Mouse (Mus musculus) Muller cell, postnatal 12 days (primary cell): Measurements from ENCODE around the gene Smg6.

Experiments
- DNase-seq: peaks from one replicate; pipeline ENCODE4 v3.0.0-alpha.2; 2015; ENCODE audit errors: inconsistent ontology term

The Smg6 gene

DNA sequence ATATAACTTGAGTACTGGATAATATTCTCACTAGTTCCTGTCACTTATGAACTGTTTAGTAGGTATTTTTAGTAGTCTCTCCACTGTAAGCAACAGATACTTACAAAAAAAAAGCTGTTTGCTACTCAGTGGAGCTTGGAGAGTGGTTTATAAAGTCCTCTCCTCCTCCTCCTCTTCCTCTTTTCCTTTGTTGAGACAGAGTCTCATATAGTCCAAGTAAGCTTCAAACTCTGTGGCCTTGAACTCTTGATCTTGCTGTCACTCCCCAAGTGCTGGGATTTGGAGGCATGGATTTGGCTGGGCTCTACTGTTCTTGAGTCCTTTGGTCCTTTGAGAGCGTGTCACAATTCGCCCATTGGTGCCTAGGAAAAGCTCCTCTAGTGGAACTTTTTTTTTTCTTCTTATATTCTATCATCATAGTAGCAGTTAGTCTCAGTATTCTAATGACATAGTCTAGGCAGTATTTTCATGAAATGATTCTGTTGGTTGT lies 1.7 kb downstream of the Smg6 start:
- no peak for DNase-seq

DNA sequence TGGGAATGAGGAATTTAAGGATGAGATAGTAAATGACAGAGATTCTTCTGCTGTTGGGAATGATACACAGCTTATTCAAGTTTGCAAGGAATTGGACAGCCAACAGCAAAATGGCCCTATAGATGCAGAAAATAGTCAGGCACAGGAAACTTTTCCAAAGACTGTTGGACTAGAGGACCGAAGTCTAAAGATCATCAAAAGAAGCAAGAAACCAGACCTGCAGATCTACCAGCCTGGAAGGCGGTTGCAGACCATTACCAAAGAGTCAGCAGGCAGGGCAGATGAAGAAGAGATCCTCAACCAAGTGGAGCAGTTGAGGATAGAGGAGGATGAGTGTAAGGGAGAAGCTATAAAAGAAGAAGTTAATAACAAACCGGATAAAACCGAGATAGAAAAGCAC lies 3.5 kb downstream of the Smg6 start:
- no peak for DNase-seq

DNA sequence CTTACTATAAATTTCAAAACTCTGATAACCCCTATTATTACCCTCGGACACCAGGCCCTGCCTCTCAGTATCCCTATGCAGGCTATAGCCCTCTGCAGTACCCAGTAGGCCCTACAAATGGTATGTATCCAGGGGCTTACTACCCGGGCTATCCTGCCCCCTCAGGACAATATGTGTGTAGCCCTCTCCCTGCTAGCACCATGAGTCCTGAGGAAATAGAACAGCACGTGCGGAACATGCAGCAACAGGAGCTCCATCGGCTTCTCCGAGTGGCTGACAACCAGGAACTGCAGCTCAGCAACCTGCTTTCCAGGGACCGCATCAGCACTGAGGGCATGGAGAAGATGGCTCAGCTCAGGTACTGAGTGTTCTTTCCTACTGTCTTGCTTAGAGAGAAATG lies 4.8 kb downstream of the Smg6 start:
- DNase-seq, result no peak

DNA sequence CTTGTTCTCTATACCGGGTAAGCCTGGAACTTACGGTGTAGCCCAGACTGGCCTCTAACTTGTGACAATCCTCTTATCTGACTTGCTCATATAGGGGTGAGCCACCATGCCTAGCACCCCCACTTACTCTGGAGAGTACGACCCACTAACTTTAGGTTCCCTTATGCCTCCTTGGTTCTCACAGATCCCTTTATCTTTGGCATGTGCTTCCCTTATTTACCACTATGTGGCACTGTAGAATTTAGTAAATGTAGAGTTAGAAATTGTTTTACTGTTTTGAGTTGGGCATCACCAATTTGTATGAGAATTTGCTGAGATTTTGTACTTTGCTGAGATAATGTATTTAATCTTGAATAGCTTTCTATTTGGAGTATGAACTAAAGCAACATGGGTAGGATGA lies 20.7 kb downstream of the Smg6 start:
- DNase-seq, result no peak

DNA sequence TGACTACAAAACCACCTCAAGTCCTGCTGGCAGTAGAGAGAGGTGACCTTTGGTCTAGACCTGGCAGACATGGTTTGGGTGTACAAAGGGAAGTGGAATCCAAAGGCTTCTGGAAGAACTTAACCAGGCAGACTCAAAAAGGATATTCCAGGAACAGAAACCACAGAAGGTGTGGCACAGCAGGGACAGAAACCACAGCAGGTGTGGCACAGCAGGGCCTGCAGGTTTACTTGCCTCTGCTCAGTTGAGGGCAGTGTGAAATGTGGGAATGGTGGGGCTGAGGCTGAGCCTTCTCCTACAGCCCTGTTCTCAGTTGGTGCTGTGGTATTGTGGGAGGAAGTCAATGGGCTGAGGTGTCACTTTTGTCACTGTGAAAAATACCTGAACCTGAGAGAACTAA lies 29.3 kb downstream of the Smg6 start:
- DNase-seq, result no peak

DNA sequence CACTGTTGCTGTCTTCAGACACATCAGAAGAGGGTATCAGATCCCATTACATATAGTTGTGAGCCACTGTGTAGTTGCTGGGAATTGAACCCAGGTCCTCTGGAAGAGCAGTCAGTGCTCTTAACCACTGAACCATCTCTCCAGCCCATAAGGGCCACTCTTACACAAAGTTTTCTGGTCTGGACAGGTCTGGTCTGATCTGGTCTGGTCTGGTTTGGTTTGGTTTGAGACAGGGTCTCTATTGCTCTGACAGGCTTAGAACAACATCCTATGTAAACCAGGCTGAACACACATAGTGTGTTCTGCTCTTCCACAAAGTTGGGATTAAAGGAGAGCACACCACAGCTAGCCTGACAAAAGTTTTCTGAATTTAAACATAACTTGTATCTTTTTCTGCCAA lies 30.4 kb downstream of the Smg6 start:
- DNase-seq, result no peak

DNA sequence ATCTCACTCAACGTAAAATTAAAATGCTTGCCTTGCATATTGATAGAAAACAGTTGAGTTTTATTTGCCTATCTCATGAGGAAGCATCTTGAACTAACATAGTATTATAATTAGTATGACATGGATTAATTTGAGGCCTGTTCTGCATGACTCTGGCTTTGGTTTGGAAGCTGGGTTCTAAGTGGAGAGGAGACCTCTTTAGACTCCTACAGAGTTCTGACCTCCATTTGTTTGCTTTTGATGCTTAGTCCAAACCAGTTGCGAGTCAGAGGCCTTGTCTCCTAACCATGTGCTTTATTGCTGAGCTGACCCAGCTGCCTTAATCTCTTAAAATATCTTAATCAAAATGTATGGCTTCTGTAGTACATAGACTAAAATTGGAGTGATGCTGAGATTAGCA lies 32.0 kb downstream of the Smg6 start:
- DNase-seq, result no peak

DNA sequence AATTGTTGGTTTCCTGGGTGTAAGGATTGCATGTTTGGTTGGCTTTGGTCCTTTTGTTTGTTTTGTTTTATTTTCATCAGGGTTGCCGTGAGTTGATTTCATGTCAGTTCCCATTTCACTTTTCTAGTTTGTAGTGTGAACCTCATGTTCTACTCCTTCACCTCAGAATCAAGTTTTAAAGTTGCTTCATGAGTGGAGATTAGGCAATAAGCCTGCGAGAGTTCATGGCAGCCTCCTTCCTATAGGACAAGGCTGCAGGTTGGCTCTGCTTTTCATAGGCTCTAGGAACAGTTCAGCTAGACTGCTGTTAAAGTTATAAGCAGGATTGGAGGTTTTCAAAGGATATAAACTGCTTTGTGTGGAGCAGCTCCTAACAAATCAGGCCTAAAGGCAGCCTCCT lies 33.9 kb downstream of the Smg6 start:
- no peak for DNase-seq

DNA sequence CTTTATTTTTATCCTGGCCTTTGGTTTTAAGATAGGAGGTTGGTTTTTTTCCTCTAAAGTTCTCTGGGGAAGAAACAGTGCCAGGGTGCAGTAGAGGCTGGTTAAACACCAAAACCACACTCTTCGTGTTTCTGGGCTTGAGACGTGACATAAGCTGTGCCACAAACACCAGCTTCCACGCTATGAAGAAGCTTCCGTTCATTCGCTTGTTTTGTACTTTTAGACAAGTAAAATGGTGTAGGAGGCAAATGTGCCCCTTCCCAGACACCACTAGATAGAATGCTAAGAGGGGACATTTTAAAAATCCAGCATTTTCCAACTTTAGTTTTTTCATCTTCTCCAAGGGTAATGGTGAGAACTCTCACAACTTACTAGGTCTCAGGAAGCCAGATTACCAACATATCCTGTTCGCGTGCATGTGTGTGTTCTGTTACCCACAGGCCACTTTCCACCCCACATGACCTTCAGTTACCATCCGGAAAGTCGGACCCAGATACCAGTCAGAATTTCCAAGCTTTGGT lies 34.5 kb downstream of the Smg6 start:
- DNase-seq, result no peak

DNA sequence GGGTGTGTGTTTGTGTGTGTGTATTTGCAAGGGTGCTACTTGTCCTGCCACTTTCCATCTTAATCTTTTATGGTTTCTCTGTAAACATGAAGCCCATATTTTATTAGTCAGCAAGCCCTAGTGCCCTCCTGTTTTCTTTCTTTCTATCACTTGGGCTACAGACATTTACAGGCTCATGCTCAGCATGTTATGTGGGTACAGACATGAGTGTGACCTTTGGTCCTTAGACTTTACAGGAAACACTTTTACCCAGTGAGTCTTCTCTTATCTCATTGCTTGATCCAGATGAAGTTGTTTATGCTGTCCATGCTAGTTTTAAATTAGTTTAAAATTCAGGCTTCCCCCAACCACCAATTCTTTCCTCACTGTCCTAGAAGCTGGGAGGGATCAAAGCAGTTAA lies 36.3 kb downstream of the Smg6 start:
- DNase-seq, result no peak

DNA sequence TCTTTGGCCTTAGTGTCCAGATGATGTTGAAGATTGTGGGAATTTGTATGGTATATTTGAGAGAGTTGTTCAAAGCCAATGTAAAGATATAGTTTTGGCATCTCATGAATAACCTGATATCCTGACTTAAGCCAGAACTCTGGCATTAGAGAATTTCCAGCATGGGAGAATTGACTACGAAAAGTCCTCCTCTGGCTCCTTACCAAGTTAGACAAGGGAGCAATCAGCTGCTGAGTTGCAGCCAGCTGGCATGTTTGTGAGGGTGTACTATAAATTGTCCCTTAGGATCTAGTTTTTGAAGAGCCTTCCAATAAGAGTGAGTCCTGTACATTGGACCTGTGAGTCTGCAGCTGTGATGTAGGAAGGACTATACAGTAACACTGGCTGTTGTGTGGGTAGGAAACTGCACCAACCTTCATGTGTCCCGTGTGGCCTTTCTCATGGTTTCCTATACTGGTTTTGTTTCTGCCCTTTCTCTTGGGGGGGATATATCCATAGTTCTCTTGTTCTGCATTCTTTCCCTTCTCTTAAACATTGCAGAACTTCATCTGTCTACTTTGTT lies 37.3 kb downstream of the Smg6 start:
- DNase-seq, result no peak

DNA sequence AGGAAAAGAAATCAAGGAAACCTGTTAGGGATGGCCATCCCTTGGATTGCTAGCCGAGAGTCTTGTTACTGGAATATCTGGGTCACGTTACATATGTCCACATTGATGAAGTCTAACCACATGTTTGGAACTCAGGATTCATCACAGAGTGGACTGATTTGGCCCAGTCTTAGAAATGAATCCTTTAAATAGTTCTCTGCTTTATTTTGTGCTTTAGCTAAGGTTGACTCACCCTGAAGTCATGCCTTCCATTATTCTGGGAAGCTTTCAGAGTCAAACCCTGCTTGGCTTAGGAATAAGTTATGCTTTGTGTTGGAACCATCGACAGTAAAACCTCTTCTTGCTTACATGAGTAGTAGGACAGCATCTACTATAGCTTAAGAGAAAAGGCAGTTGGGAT lies 39.9 kb downstream of the Smg6 start:
- peak; percentile 77 for DNase-seq

DNA sequence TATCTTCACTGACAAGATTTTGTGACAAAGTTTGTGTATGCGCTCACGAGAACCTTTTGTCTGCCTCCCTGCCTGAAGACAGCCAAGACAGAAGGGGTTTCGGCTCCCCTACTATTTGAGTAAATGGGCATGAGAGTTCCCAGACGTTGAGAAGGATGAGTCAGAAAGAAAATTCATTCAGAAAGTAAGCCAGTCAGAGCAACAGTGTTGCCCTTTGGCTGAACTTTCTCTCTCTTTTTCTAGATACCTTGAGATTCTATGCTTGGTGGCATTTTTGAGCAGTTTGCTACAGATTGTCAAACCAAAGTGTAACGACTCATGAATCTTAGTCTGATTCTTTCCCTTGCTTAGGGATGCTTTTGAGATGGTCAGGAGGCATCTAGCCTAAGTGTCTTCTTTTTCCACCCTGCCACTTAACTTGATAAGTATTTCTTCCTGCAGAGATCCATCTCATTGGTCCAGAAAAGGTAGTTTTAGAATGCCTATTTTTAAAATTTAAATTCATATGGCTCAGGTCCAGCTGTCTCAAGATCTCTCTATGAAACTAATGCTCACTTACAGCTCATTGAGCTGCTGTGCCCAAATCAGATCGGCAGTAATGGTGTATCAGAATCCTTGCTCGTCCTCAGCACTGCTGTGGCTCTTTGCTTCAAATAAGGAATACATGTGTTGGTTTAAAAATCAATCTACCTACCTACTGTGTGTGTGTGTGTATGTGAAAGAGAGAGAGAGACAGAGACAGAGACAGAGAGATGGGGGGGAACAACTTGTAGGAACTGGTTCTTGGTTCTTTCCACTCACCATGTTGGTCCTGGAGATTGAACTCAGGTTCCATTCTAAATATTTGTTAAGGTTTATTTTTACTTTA lies 47.9 kb downstream of the Smg6 start:
- peak; percentile 89 for DNase-seq

DNA sequence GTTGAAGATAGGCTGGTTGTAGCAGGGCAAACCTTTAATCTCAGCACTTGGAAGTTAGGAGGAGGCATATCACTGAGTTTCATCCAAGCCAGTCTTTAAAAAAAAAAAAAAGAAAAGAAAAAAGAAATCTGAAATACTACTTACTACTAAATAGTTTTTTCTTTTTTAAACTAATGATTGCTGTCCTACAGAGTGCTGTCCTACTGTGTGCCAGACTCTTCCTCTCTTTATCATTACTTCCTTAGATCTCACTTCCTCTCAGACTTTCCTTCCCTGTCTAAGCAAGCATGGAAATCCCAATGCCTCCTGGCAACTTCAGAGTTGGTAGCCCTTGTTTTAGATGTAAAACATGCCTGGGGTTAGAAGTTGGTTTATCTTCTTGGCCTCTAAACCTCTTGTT lies 49.0 kb downstream of the Smg6 start:
- no peak for DNase-seq

DNA sequence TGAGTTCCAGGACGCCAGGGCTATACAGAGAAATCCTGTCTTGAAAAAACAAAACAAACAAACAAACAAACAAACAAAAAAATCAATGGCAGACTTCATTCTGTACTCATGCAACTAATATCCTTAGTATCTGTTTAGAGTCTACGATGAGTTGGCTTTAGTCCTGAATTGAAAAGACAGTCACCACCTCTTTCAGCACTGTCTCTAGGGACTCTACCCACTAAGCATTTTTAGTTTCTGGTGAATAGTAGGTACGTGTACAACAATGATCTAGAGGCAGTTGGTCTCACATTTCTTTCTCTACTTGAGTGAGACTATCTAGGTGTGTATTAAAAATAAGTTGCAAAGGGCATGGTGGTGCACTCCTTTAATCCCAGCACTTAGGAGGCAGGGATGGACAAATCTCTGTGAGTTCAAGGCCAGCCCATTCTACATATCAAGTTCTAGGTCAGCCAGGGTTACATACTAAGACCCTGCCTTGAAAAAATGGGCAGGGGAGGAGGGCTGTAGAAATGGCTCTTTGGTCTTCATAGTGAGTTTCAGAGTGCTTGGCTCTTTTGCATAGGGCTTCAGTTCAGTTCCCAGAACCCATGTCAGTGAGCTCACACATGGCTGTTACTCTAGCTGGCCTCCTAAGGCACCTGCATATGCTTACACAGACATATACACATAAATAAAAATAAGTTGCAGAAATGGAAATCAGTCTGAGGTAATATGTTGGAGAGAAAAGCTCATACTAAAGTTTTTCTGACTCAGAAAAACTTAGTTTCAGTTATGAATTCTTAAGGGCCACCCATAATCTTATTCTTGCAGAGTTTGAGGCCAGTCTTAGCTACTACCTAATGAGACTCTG lies 51.4 kb downstream of the Smg6 start:
- DNase-seq, result no peak

DNA sequence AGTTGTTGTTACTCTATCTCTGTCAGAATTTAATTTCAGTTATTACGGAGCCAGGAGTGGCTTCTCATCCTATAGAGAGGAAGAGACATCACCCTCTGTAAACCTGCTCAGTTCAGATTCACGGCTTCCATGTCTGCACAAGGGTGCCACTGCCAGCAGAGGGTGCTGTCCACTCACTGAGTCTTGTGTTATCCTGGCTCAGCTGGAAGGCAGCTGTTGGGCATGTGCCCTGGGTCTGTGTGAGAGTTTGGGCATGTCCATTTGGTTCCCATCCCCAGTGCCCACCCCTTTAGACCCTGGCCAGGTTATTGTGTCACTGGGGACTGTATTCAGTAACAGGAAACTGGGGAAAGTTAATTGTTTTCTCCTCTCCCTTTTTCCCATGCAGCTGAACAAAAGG lies 55.8 kb downstream of the Smg6 start:
- DNase-seq, result peak; percentile 73

DNA sequence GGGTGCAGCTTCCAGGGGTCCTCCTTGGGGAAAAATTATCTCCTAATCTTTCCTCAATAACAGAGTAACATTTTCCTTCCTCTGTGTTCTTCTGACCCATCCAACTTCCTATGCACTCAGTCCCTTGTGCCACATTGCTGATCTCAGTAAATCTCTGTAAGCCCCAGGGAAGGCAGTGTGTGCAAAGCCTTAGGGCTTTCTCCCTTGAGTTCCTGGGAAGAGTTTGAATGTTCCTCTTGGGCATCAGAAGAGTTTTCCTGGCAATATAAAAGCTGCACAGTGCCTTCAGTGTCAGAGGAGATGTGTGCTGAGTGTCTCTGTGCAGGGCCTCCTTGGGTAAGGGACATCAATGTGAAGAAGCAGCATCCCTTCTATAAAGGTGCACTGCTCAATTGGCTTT lies 56.6 kb downstream of the Smg6 start:
- no peak for DNase-seq

DNA sequence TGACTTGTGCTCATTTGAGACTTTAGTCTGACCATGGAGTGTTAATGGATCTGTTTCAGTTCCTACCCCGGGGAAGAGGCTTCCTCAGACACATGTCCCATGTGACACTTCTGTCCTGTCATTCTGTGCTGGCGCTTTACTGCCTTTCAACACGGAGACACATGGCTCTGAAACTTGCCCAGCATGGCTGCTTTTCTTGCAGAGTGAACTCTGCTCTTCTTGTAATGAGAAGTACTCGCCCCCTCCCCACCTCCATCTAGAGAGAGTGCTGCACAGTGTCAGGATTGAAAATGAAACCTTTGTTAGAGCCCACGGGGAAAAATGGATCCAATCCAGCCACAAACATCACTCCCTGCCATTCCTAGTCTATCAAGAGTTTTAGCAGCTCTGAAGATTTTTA lies 62.5 kb downstream of the Smg6 start:
- peak; percentile 51 for DNase-seq

DNA sequence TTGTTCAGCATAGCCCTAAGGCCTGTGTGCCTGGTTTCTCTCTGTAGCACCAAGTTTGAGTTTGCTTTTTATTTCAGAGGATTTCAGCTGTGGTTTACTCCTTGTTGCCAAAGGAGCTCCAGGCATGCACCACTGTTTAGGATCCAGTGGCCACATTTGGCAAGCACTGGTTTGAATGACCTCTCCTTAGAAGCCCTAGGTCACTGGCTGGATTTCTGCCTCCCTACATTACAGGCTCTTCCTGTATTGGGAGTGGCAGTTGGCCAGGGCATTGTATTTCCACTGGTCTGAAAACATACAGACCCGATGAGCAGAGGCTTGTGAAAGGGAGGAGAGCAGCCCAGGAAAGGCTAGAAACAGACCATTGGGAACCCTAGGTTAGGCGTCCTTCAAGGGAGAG lies 63.4 kb downstream of the Smg6 start:
- peak; percentile 71 for DNase-seq

DNA sequence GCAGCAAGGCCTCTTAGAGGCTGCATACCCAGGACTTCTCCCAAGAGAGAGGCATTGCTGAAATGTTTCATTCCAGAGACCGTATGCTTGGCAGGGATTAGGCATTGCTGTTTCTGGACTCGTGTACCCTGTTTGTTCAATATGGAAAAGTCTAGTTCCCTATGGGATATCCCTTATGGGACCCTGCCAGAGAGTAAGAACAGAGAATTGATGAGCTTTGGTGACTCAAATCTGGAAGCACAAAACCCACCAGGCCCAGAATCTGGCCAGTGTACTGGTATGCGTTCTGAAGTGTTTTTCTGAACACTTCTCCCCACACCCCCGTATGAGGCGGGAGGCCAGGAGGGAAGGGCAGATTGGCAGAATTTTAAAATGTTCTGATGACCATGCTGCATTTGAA lies 64.9 kb downstream of the Smg6 start:
- no peak for DNase-seq

DNA sequence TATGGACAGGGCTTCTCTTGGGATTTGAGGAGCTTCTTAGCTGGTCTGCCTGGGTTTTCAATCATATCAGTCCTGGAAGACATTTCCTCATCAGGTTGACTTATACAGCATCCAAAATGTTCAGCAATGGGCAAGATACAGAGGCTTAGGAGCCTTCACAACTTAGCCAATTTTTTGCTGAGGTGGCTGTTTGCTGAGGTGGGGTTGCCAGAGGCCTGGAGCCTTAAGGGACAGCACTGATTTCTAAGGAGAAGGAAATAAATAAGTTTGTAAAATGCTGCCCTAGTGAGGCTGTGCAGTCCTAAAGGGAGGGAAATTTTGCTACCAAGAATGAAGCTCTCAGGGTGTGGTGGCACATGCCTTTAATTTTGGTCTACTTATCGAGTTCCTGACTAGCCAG lies 65.7 kb downstream of the Smg6 start:
- no peak for DNase-seq

DNA sequence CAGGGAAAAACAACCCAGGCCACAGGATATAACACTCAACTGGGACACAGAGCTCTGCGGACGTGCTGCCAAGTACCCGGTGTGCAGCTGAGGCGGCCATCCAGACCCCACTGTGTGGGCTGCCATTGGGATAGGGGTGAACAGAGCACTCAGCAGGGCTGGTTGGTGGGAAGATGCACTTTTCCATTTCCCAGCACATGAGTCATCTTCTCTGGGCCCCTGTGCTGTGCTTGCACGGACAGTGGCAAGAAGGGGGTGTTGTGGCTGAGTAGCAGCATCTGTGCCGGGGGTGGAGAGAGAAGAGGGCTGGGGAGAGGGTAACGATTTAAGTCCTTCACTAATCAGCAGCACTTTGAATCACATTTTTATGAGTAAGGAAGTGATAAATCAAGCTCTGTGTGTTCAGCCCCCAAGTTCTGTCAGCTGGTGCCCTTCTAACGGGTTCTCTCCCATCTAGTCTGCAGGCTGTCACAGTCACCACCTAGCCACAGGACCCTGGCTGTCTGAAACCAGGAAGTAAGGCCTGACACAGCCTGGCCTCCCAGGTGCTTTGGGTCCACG lies 66.9 kb downstream of the Smg6 start:
- peak; percentile 75 for DNase-seq
